Mouse (Mus musculus) lung, adult 2 months (tissue): Measurements from ENCODE around the gene Exoc2.

Experiments
- CTCF ChIP-seq: fragments of 200-500 bp; IDR thresholded peaks from 2 replicates; pipeline ENCODE4 v1.5.1; 2011; ENCODE audit warnings: mild to moderate bottlenecking, low read length, control low read depth; ENCODE audit not compliant: insufficient read depth
- POLR2A ChIP-seq: fragments of 200-500 bp; IDR thresholded peaks from 2 replicates; pipeline ENCODE4 v1.6.1; 2011; ENCODE audit warnings: low read depth, mild to moderate bottlenecking, control low read depth, low read length, borderline replicate concordance; ENCODE audit errors: extremely low read depth

GRCm38 (mm10) chr13:30801886-30802285 lies 172.0 kb downstream of the Exoc2 start:
- TF ChIP-seq CTCF (no peak), POLR2A (no peak)
